Mouse (Mus musculus) midbrain, postnatal 0 days (tissue): ENCODE measurements around the gene Nsmce4a. TPM values are rescaled to one million over a fixed set of nuclear protein-coding genes. Genes with fewer than 3 reads are reported as not detected.
"Not testable (repeated sequence)": the region's sequence is repeated elsewhere in the genome, so short reads cannot be mapped to it uniquely, and the experiment has no call there.

Experiments
- ATAC-seq: fragments of 200-750 bp; cut with Nextera tagmentation; 2 replicates; pipeline ENCODE4 v1.8.0; 2017; ENCODE audit warnings: moderate number of reproducible peaks, mild to moderate bottlenecking, moderate TSS enrichment, moderate library complexity; ENCODE audit not compliant: low FRiP score
- DNase-seq: peaks from one replicate; pipeline ENCODE4 v3.0.0-alpha.2; 2015; ENCODE audit warnings: low spot score
- H3K27ac ChIP-seq: fragments of 300-500 bp; sonication (generic); 2 replicates; pipeline ENCODE4 v1.5.1; 2014; ENCODE audit warnings: low read depth, mild to moderate bottlenecking, low read length, mixed read lengths
- H3K27me3 ChIP-seq: fragments of 300-500 bp; sonication (generic); 2 replicates; pipeline ENCODE4 v1.6.1; 2014; ENCODE audit warnings: low read length, control low read depth, mixed read lengths; ENCODE audit not compliant: insufficient read depth
- H3K36me3 ChIP-seq: fragments of 300-500 bp; sonication (generic); 2 replicates; pipeline ENCODE4 v1.6.1; 2014; ENCODE audit warnings: low read length, control low read depth, mixed read lengths; ENCODE audit not compliant: insufficient read depth
- H3K4me1 ChIP-seq: fragments of 300-500 bp; sonication (generic); 2 replicates; pipeline ENCODE4 v1.6.1; 2014; ENCODE audit warnings: mild to moderate bottlenecking, control low read depth, antibody characterized with exemption, low read length, mixed read lengths; ENCODE audit not compliant: insufficient read depth
- H3K4me2 ChIP-seq: fragments of 300-500 bp; sonication (generic); 2 replicates; pipeline ENCODE4 v1.6.1; 2014; ENCODE audit warnings: low read depth, mild to moderate bottlenecking, low read length, mixed read lengths; ENCODE audit not compliant: poor library complexity, severe bottlenecking
- H3K4me3 ChIP-seq: fragments of 300-500 bp; sonication (generic); 2 replicates; pipeline ENCODE4 v1.5.1; 2014; ENCODE audit warnings: low read depth, mild to moderate bottlenecking, low read length, moderate library complexity
- H3K9ac ChIP-seq: fragments of 300-500 bp; sonication (generic); replicated peaks from 2 replicates; pipeline ENCODE4 v1.6.1; 2014; ENCODE audit warnings: mild to moderate bottlenecking, low read length, moderate library complexity, mixed read lengths; ENCODE audit not compliant: poor library complexity, severe bottlenecking
- H3K9me3 ChIP-seq: fragments of 300-500 bp; sonication (generic); 2 replicates; pipeline ENCODE4 v1.6.1; 2016; ENCODE audit warnings: low read length, control low read depth
- CTCF ChIP-seq: IDR thresholded peaks from 2 replicates; pipeline ENCODE4 v1.5.1; 2016; ENCODE audit warnings: antibody characterized with exemption, mild to moderate bottlenecking
- WGBS: fragments of 180-500 bp; shearing (Covaris S2); extraction: QIAGEN DNeasy Blood & Tissue Kit; methylation state at CpG from one replicate; pipeline ENCODE4 v1.1.7; 2014; 5-methylcytosine and 5-hydroxymethylcytosine counted together
- polyA plus RNA-seq: library from polyadenylated mRNA; unstranded; fragments of >200 nt; fragmentation: Nextera tagmentation; extraction: Ambion mirVana; gene quantifications from 2 replicates; pipeline ENCODE4 v1.2.1, GENCODE M21; 2015
- total RNA-seq: library from RNA; depleted of rRNA; stranded (reverse); fragments of >200 nt; gene quantifications from 2 replicates; pipeline ENCODE4 v1.2.3, GENCODE M21; 2014

Nsmce4a gene
- total and polyA plus RNA-seq, 2 experiments from 2014 or later: 38.7 to 67.7 TPM

DNA sequence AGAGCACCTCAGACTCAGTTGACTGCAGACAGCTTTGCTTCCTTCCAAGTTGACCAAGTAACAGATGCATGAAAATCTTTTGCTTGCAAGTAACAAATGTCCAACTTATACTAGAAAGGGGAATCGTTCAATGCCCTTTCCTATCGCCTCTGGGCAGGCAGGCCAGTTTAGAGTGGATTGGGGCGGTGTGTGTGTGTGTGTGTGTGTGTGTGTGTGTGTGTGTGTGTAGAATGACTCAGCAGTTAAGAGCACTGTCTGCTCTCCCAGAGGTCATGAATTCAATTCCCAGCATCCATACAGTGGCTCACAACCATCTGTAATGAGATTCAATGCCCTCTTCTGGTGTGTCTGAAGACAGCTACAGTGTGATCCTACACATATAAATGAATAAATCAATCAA lies 27.2 kb upstream of the Nsmce4a start:
- 90% methylated on average over 3 of the region's 3 CpGs for WGBS
- no peaks in the 10 kb centered on the region for H3K36me3 ChIP-seq

DNA sequence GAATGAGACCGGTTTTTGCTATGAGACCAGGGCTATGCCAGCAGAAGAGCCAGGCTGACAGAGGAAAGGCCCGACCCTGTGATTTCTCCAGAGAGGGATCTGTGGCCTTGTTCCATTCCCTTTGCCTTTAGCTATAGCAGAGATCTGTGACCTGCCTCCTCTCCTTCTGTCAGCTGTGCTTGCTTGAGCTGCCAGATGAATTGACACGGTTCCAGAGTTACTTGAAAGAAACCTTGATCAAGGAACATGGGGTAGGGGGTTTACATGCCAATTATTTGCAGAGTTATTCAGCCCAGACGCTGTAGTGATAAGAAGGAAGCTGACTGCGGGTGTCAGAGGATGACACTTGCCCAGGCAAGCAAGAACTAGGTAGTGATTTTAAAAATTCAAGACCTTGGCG lies 24.6 kb upstream of the Nsmce4a start:
- Histone ChIP-seq H3K27me3 (no peaks in the 10 kb centered on the region), H3K4me1 (no peaks in the 10 kb centered on the region), H3K4me2 (no peak overlapping the region), H3K27ac (no peak overlapping the region), H3K9ac (no peak overlapping the region), H3K36me3 (no peaks in the 10 kb centered on the region), H3K4me3 (no peak overlapping the region), H3K9me3 (no peaks in the 10 kb centered on the region)
- peak; percentile 37 for DNase-seq
- 21% methylated on average over 6 of the region's 6 CpGs for WGBS
- no peak for ATAC-seq
- no peak for TF ChIP-seq CTCF

More for the DNA sequence above, 27.2 kb upstream of the Nsmce4a start:
- H3K9me3 ChIP-seq: no peaks in the 10 kb centered on the region
- H3K4me1 ChIP-seq: no peaks in the 10 kb centered on the region
- H3K9ac ChIP-seq: no peak overlapping the region
- DNase-seq: no peak
- H3K27me3 ChIP-seq: no peaks in the 10 kb centered on the region
- no peak overlapping the region for H3K4me3 ChIP-seq
- TF ChIP-seq CTCF: no peak
- no peak for ATAC-seq
- no peak overlapping the region for H3K4me2 ChIP-seq
- H3K27ac ChIP-seq: no peak overlapping the region

DNA sequence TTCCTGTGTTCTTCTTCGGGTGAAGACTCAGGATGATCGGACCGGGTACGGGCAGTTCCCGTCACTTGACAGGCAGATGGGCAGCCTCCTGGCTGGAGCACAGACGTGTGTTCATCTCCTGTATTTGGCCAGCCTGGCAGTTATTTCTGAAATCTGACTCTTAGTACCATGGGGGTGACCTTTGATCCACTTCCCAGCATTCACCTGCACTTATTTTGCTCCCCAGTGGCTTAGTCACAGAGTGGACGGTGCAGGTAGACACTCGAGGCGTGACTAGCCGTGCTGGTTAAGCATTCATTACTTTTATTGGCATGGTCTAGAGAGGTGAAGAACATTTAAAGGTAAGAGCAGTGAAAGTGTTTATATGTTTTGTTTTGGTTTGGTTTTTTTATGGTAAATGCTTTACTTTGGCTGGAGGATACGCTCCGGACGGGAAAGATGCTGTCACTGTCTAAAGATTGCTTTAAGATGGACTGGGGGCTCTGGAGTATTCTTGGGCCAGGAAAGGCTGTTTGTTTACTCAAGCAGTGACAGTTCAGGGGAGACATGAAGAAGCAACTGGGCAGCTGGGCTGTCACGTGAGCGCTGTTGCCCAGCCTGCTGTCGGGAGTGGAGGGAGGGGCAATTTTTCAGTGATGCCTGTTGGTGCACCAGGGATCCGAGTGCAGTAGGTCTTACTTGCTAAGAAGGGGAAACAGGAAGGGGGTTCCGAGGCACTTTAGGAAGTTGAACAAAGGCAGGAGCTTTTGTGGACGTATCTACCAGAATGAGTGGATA lies 23.3 kb upstream of the Nsmce4a start:
- H3K4me3 ChIP-seq, H3K4me1 ChIP-seq, H3K9ac ChIP-seq, H3K4me2 ChIP-seq, H3K9me3 ChIP-seq, H3K27me3 ChIP-seq, H3K36me3 ChIP-seq, H3K27ac ChIP-seq, ATAC-seq: not testable (repeated sequence)
- DNase-seq: peak; percentile 34
- WGBS: 58% methylated on average over 9 of the region's 19 CpGs

DNA sequence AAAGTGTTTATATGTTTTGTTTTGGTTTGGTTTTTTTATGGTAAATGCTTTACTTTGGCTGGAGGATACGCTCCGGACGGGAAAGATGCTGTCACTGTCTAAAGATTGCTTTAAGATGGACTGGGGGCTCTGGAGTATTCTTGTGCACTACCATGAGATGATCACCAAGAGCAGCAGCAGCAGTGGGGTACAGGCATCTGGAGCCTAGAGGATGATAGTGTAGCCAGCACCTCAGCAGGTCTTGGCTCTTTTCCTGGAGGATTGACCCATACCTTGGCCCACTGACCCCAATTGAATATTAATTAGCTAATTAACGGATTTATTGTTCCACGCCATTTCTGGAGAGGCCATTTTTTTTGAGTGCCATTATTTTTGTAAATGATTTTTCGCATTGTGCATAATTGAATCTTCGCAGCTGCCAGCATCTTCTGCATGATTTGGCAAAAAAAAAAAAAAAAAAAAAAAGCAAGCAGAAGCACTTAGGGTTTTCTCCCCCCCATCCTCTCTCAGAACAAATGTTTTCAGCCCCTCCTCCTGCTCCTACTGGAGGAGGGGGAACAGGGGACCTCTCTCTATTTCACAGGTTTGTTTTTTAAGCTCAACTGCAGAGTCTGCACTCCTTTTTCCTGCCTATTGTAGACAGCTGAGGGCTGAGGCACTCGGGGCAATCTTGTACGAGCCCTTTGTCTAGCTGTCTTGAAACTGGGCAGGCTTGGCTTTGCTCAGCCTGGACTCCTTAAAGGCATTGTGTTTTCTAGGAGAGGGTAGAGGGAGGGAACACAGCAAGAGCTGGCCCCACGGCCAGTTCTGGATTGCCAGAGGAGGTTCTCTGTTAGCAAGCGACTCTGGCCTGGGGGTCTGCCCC lies 20.7 kb upstream of the Nsmce4a start:
- WGBS: 37% methylated on average over 6 of the region's 11 CpGs
- H3K36me3 ChIP-seq, H3K27me3 ChIP-seq, H3K9me3 ChIP-seq, H3K4me1 ChIP-seq, H3K4me2 ChIP-seq, H3K9ac ChIP-seq, H3K4me3 ChIP-seq, H3K27ac ChIP-seq: not testable (repeated sequence)
- ATAC-seq (peak; percentile 59), DNase-seq (peak; percentile 63)

DNA sequence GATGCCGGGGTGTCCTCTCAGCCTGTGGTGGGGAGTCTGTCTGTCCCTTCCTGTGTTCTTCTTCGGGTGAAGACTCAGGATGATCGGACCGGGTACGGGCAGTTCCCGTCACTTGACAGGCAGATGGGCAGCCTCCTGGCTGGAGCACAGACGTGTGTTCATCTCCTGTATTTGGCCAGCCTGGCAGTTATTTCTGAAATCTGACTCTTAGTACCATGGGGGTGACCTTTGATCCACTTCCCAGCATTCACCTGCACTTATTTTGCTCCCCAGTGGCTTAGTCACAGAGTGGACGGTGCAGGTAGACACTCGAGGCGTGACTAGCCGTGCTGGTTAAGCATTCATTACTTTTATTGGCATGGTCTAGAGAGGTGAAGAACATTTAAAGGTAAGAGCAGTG lies 20.1 kb upstream of the Nsmce4a start:
- H3K27me3 ChIP-seq, H3K4me3 ChIP-seq, H3K4me1 ChIP-seq, H3K9me3 ChIP-seq, H3K27ac ChIP-seq, DNase-seq, ATAC-seq, H3K4me2 ChIP-seq, H3K9ac ChIP-seq, H3K36me3 ChIP-seq: not testable (repeated sequence)
- WGBS: no CpG with 5 or more reads among the region's 11 CpGs

DNA sequence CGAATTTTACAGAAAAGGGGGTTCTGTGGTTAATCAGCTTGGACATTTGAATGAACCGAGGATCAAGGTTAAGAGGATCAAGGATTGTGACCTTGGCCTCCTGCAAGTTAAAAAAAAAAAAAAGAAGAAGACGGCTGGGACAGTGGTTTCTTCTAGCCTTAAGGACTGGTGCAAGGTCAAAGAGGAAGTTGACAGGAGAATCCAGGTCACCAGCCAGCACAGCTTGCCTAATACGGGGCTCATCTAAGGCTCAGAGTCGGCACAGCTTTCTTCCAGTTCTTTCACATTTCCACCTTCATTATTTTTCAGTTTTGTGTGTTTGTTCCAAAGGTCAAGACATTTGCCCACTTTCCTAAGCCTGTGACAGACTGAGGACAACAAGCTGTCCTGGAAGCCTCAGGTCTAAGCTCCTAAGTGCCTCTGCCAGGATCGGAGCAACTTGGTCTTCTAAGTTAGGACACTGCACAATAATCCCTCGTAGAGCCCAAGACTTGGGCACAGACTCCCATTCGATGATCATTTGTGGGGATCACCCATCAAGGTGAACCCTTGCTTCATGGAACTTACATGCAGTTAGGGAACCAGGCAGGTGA lies 18.0 kb upstream of the Nsmce4a start:
- no peak overlapping the region for H3K4me2 ChIP-seq
- whole genome bisulfite sequencing: 57% methylated on average over 8 of the region's 8 CpGs
- ATAC-seq (no peak), DNase-seq (no peak)
- H3K27ac ChIP-seq: no peak overlapping the region
- H3K4me1 ChIP-seq: no peaks in the 10 kb centered on the region
- H3K27me3 ChIP-seq: no peaks in the 10 kb centered on the region
- no peak overlapping the region for H3K9ac ChIP-seq
- H3K4me3 ChIP-seq: no peak overlapping the region
- no peaks in the 10 kb centered on the region for H3K9me3 ChIP-seq
- no peaks in the 10 kb centered on the region for H3K36me3 ChIP-seq
- no peak for TF ChIP-seq CTCF
